Mouse (Mus musculus) forebrain, embryonic 10.5 days (tissue): ENCODE measurements around the gene Snrnp70. TPM values are rescaled to one million over a fixed set of nuclear protein-coding genes. Genes with fewer than 3 reads are reported as not detected.

ENCODE experiments used
- DNase-seq: peaks from one replicate; pipeline ENCODE4 v3.0.0-alpha.2; 2017; ENCODE audit warnings: low spot score; ENCODE audit errors: extremely low spot score
- H3K27ac ChIP-seq: fragments of 300-500 bp; sonication (generic); 2 replicates; pipeline ENCODE4 v1.5.1; 2016; ENCODE audit warnings: mild to moderate bottlenecking
- H3K27me3 ChIP-seq: fragments of 300-500 bp; sonication (generic); 2 replicates; pipeline ENCODE4 v1.6.1; 2016; ENCODE audit warnings: mild to moderate bottlenecking; ENCODE audit not compliant: poor library complexity, severe bottlenecking
- H3K36me3 ChIP-seq: fragments of 300-500 bp; sonication (generic); replicated peaks from 2 replicates; pipeline ENCODE4 v1.6.1; 2016; ENCODE audit warnings: mild to moderate bottlenecking, moderate library complexity
- H3K4me1 ChIP-seq: fragments of 300-500 bp; sonication (generic); 2 replicates; pipeline ENCODE4 v1.6.1; 2016
- H3K4me3 ChIP-seq: fragments of 300-500 bp; sonication (generic); 2 replicates; pipeline ENCODE4 v1.5.1; 2016; ENCODE audit warnings: mild to moderate bottlenecking, moderate library complexity
- H3K9me3 ChIP-seq: fragments of 300-500 bp; sonication (generic); 2 replicates; pipeline ENCODE4 v1.6.1; 2016; ENCODE audit warnings: mild to moderate bottlenecking, moderate library complexity
- WGBS: fragments of 180-500 bp; shearing (Covaris S2); methylation state at CpG from one replicate; pipeline ENCODE4 v1.1.7; 2016; 5-methylcytosine and 5-hydroxymethylcytosine counted together
- polyA plus RNA-seq: library from polyadenylated mRNA; unstranded; fragments of >200 nt; fragmentation: Nextera tagmentation; extraction: Ambion mirVana; gene quantifications from 2 replicates; pipeline ENCODE4 v1.2.1, GENCODE M21; 2016

The Snrnp70 gene
- polyA plus RNA-seq, 1 experiment from 2014 or later: 295 TPM

- H3K36me3 ChIP-seq: no peaks in the 10 kb centered on the region
- DNase-seq: peak; percentile 37
- peaks cover 69% of the 10 kb centered on the region for H3K4me1 ChIP-seq
- WGBS: 2% methylated on average over 14 of the region's 14 CpGs
- H3K4me3 ChIP-seq: peak overlapping the region; percentile 69
- no peaks in the 10 kb centered on the region for H3K9me3 ChIP-seq
- peak overlapping the region; percentile 90 for H3K27ac ChIP-seq
- peaks cover 69% of the 10 kb centered on the region for H3K27me3 ChIP-seq
Observed at GRCm38 (mm10) chr7:45338161-45338911, 57.2 kb downstream of the Snrnp70 start.

- DNase-seq: no peak
Observed at GRCm38 (mm10) chr7:45337469-45337868, 58.1 kb downstream of the Snrnp70 start.

GRCm38 (mm10) chr7:45336319-45336718, 59.2 kb downstream of the Snrnp70 start:
- 84% methylated on average over 4 of the region's 4 CpGs for WGBS
- Histone ChIP-seq H3K4me1 (peaks cover 77% of the 10 kb centered on the region), H3K9me3 (no peaks in the 10 kb centered on the region), H3K36me3 (no peaks in the 10 kb centered on the region), H3K4me3 (no peak overlapping the region), H3K27ac (no peak overlapping the region), H3K27me3 (peaks cover 74% of the 10 kb centered on the region)
- DNase-seq: no peak

More at GRCm38 (mm10) chr7:45337469-45337868, 58.1 kb downstream of the Snrnp70 start:
- Histone ChIP-seq H3K4me3 (0 out of 2 replicates have a peak overlapping the region, but pooled peaks have one; percentile 69), H3K9me3 (no peaks in the 10 kb centered on the region), H3K27ac (peak overlapping the region; percentile 90; the same call in 1 of the 2 replicates), H3K27me3 (peaks cover 66% of the 10 kb centered on the region), H3K36me3 (no peaks in the 10 kb centered on the region), H3K4me1 (peaks cover 77% of the 10 kb centered on the region)
- 13% methylated on average over 4 of the region's 4 CpGs for WGBS

- 33% methylated on average over 5 of the region's 5 CpGs for WGBS
- Histone ChIP-seq H3K4me3 (peak within 1 kb of the TSS; percentile 70), H3K27me3 (peaks cover 66% of the 10 kb centered on the region), H3K27ac (no peak within 1 kb of the TSS; the same call in 1 of the 2 replicates), H3K4me1 (peaks cover 65% of the 10 kb centered on the region), H3K36me3 (no peaks in the 10 kb centered on the region), H3K9me3 (no peaks in the 10 kb centered on the region)
- DNase-seq: no peak
Observed at GRCm38 (mm10) chr7:45335056-45335455, 60.5 kb downstream of the Snrnp70 start, which contains the start of gene Hrc. TSS of gene Hrc (plus strand) at chr7:45335290.

- H3K4me1 ChIP-seq: peaks cover 60% of the 10 kb centered on the region
- H3K36me3 ChIP-seq: no peaks in the 10 kb centered on the region
- no peak for DNase-seq
- H3K4me3 ChIP-seq: no peak overlapping the region; the same call in 1 of the 2 replicates
- no peaks in the 10 kb centered on the region for H3K9me3 ChIP-seq
- peaks cover 65% of the 10 kb centered on the region for H3K27me3 ChIP-seq
- no peak overlapping the region for H3K27ac ChIP-seq
- WGBS: 24% methylated on average over 3 of the region's 3 CpGs
Observed at GRCm38 (mm10) chr7:45334605-45335004, 60.9 kb downstream of the Snrnp70 start.

- Histone ChIP-seq H3K36me3 (no peaks in the 10 kb centered on the region), H3K27me3 (peaks cover 61% of the 10 kb centered on the region), H3K4me3 (peak within 1 kb of the TSS; percentile 70), H3K4me1 (peaks cover 49% of the 10 kb centered on the region), H3K9me3 (no peaks in the 10 kb centered on the region), H3K27ac (peak within 1 kb of the TSS; percentile 83)
- under 1% methylated on average over 38 of the region's 38 CpGs for WGBS
- DNase-seq: peak; percentile 82
Observed at GRCm38 (mm10) chr7:45333431-45333982, 62.0 kb downstream of the Snrnp70 start, which contains the start of gene Trpm4. TSS of gene Trpm4 (minus strand) at chr7:45333780.

- H3K27me3 ChIP-seq: peaks cover 56% of the 10 kb centered on the region
- H3K27ac ChIP-seq: peak overlapping the region; percentile 83
- 4% methylated on average over 22 of the region's 22 CpGs for WGBS
- H3K4me1 ChIP-seq: peaks cover 43% of the 10 kb centered on the region
- DNase-seq: peak; percentile 49
- H3K36me3 ChIP-seq: no peaks in the 10 kb centered on the region
- no peaks in the 10 kb centered on the region for H3K9me3 ChIP-seq
- H3K4me3 ChIP-seq: peak overlapping the region; percentile 70
Observed at GRCm38 (mm10) chr7:45332685-45333425, 62.7 kb downstream of the Snrnp70 start.

- DNase-seq: no peak
- H3K9me3 ChIP-seq: no peaks in the 10 kb centered on the region
- no peaks in the 10 kb centered on the region for H3K36me3 ChIP-seq
- H3K27ac ChIP-seq: no peak overlapping the region
- peaks cover 42% of the 10 kb centered on the region for H3K27me3 ChIP-seq
- no peak overlapping the region for H3K4me3 ChIP-seq
- H3K4me1 ChIP-seq: peaks cover 35% of the 10 kb centered on the region
- WGBS: 82% methylated on average over 6 of the region's 6 CpGs
Observed at GRCm38 (mm10) chr7:45331502-45331901, 64.0 kb downstream of the Snrnp70 start.

- DNase-seq: no peak
- H3K9me3 ChIP-seq: no peaks in the 10 kb centered on the region; the same call in 1 of the 2 replicates
- 87% methylated on average over 13 of the region's 13 CpGs for WGBS
- H3K27me3 ChIP-seq: peaks cover 17% of the 10 kb centered on the region
- no peak overlapping the region for H3K4me3 ChIP-seq
- peaks cover 20% of the 10 kb centered on the region for H3K4me1 ChIP-seq
- no peak overlapping the region for H3K27ac ChIP-seq
- 0 out of 2 replicates have a peak, but pooled peaks cover 8% of the 10 kb centered on the region for H3K36me3 ChIP-seq
Observed at GRCm38 (mm10) chr7:45328841-45329475, 66.6 kb downstream of the Snrnp70 start.

Other genes starting within 250 kb of the Snrnp70 start
- 98.5 and 99.6 TPM in 2 replicates for gene Pih1d1, start 241.4 kb downstream of the Snrnp70 start, polyA plus RNA-seq
- gene Aldh16a1, start 241.2 kb downstream of the Snrnp70 start, polyA plus RNA-seq: 53.0 and 55.1 TPM in 2 replicates
- 0.95 and 1.2 TPM in 2 replicates for gene Slc17a7, start 231.8 kb downstream of the Snrnp70 start, polyA plus RNA-seq
- gene Gfy, start 216.2 kb downstream of the Snrnp70 start, polyA plus RNA-seq: 0.15 TPM in 1 of 2 replicates, not detected in the other
- 0.33 TPM in 1 of 2 replicates, not detected in the other for gene Pth2, start 214.7 kb downstream of the Snrnp70 start, polyA plus RNA-seq
- gene Ccdc155, start 190.8 kb downstream of the Snrnp70 start, polyA plus RNA-seq: 0.57 and 0.66 TPM in 2 replicates
- gene Dkkl1, start 183.6 kb downstream of the Snrnp70 start, polyA plus RNA-seq: 1.0 TPM in 2 replicates
- 337 and 380 TPM in 2 replicates for gene Tead2, start 180.0 kb downstream of the Snrnp70 start, polyA plus RNA-seq
- 1.1 TPM in 2 replicates for gene Cd37, start 156.6 kb downstream of the Snrnp70 start, polyA plus RNA-seq
- gene Slc6a16, start 154.7 kb downstream of the Snrnp70 start, polyA plus RNA-seq: not detected in 2 replicates
- not detected in 2 replicates for gene Slc6a21, start 118.2 kb downstream of the Snrnp70 start, polyA plus RNA-seq
- gene Trpm4, start 62.0 kb downstream of the Snrnp70 start, polyA plus RNA-seq: 8.3 and 8.9 TPM in 2 replicates
- gene Hrc, start 60.5 kb downstream of the Snrnp70 start, polyA plus RNA-seq: 0.31 and 0.42 TPM in 2 replicates
- gene Ppfia3, start 28.7 kb downstream of the Snrnp70 start, polyA plus RNA-seq: 6.0 and 8.9 TPM in 2 replicates
- 0.47 and 0.81 TPM in 2 replicates for gene Lin7b, start 25.2 kb downstream of the Snrnp70 start, polyA plus RNA-seq
- not detected in 2 replicates for gene Kcna7, start 9.9 kb upstream of the Snrnp70 start, polyA plus RNA-seq
- gene Ntf5, start 18.0 kb upstream of the Snrnp70 start, polyA plus RNA-seq: 0.46 and 0.87 TPM in 2 replicates
- not detected in 2 replicates for gene Lhb, start 25.1 kb upstream of the Snrnp70 start, polyA plus RNA-seq
- 39.0 and 41.6 TPM in 2 replicates for gene Gys1, start 39.1 kb upstream of the Snrnp70 start, polyA plus RNA-seq
- 235 and 237 TPM in 2 replicates for gene Ruvbl2, start 42.4 kb upstream of the Snrnp70 start, polyA plus RNA-seq
- gene Ftl1, start 64.1 kb upstream of the Snrnp70 start, polyA plus RNA-seq: 5,105 and 5,277 TPM in 2 replicates
- gene Bax, start 71.2 kb upstream of the Snrnp70 start, polyA plus RNA-seq: 247 and 254 TPM in 2 replicates
- 0.12 and 0.20 TPM in 2 replicates for gene Tulp2, start 86.1 kb upstream of the Snrnp70 start, polyA plus RNA-seq
- gene Gm45808, start 91.1 kb upstream of the Snrnp70 start, polyA plus RNA-seq: not detected in 2 replicates
- 6.4 and 7.2 TPM in 2 replicates for gene Dhdh, start 93.1 kb upstream of the Snrnp70 start, polyA plus RNA-seq
- gene Nucb1, start 114.7 kb upstream of the Snrnp70 start, polyA plus RNA-seq: 99.3 and 106 TPM in 2 replicates
- gene Ppp1r15a, start 130.5 kb upstream of the Snrnp70 start, polyA plus RNA-seq: 16.4 and 17.7 TPM in 2 replicates
- gene Plekha4, start 130.6 kb upstream of the Snrnp70 start, polyA plus RNA-seq: 1.1 and 1.2 TPM in 2 replicates
- gene Hsd17b14, start 159.2 kb upstream of the Snrnp70 start, polyA plus RNA-seq: 0.39 and 0.63 TPM in 2 replicates
- 38.2 and 39.1 TPM in 2 replicates for gene Bcat2, start 174.4 kb upstream of the Snrnp70 start, polyA plus RNA-seq
- not detected in 2 replicates for gene Fgf21, start 219.7 kb upstream of the Snrnp70 start, polyA plus RNA-seq
- gene Fut1, start 221.5 kb upstream of the Snrnp70 start, polyA plus RNA-seq: 0.07 TPM in 1 of 2 replicates, not detected in the other
- 0.25 TPM in 1 of 2 replicates, not detected in the other for gene Izumo1, start 226.1 kb upstream of the Snrnp70 start, polyA plus RNA-seq
- gene Rasip1, start 231.7 kb upstream of the Snrnp70 start, polyA plus RNA-seq: 4.5 and 4.7 TPM in 2 replicates
- gene Mamstr, start 244.2 kb upstream of the Snrnp70 start, polyA plus RNA-seq: 1.7 and 3.1 TPM in 2 replicates